Mouse (Mus musculus): ENCODE results near the gene Arl5a. TPM values are rescaled to one million over a fixed set of nuclear protein-coding genes. Genes with fewer than 3 reads are reported as not detected.

Gene Arl5a
- polyA plus RNA-seq, 1 experiment from 2014 or later: 22.3 TPM

DNA sequence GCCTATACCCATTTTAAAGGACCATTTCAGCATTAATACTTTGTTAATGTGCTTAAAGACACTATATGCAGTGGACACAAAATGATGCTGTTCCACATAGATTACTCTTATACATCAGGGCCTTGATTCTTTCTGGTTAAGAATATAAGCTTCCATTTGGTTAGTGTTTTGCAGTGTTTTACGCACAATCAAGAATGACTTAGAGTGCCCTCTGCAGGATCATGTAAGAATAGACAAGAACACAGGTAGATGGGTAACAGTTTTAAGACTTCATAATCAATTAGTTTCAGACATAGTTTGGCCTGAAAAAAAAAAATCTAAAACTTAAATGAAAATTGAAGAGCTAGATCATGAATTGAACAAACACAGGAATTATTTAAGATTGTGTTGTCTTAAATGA lies 18.2 kb downstream of the Arl5a start:
- Histone ChIP-seq H3K27ac (ENCODE audit: low read length) (no peak overlapping the region), H3K36me3 (ENCODE audit: control insufficient read depth, insufficient read depth) (peaks cover 52% of the 10 kb centered on the region), H3K4me2 (ENCODE audit: low read depth, low read length) (no peak overlapping the region), H3K9ac (ENCODE audit: low read depth, low read length) (no peak overlapping the region), H3K27me3 (ENCODE audit: control insufficient read depth, insufficient read depth, low read depth, low read length) (no peaks in the 10 kb centered on the region), H3K4me1 (ENCODE audit: control insufficient read depth, low read depth, low read length) (no peaks in the 10 kb centered on the region), H3K9me3 (replicated peaks; ENCODE audit: control insufficient read depth, low read length) (peaks cover 13% of the 10 kb centered on the region), H3K4me3 (ENCODE audit: low read depth, low read length) (no peak overlapping the region)
- WGBS (ENCODE audit: insufficient replicate concordance): 68% methylated on average over 1 of the region's 1 CpGs
- ATAC-seq (ENCODE audit: low read depth): no peak

DNA sequence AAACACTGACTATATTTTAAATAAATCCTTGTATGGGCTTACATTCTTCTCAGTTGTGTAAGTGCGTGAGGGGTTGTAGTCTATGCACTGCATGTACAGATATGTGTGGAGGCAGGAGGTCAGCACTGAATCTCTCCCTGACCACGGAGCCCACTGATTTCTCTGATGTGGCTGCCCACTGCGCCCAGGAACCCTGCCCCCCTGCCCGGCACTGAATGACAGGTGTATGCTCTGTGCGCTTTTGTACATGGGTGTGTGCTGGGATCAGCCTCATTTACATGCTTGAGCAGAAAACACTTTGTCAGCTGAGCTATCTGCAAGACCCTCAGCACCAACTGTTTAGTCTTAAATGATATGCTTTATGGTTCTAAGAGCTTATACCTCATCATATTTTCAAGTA lies 19.5 kb downstream of the Arl5a start:
- H3K4me2 ChIP-seq (ENCODE audit: low read depth, low read length): no peak overlapping the region
- no peak overlapping the region for H3K27ac ChIP-seq (ENCODE audit: low read length)
- no peaks in the 10 kb centered on the region for H3K4me1 ChIP-seq (ENCODE audit: control insufficient read depth, low read depth, low read length)
- H3K36me3 ChIP-seq (ENCODE audit: control insufficient read depth, insufficient read depth): peaks cover 40% of the 10 kb centered on the region
- no peak overlapping the region for H3K9ac ChIP-seq (ENCODE audit: low read depth, low read length)
- ATAC-seq (ENCODE audit: low read depth): no peak
- H3K27me3 ChIP-seq (ENCODE audit: control insufficient read depth, insufficient read depth, low read depth, low read length): no peaks in the 10 kb centered on the region
- peaks cover 7% of the 10 kb centered on the region for H3K9me3 ChIP-seq (replicated peaks; ENCODE audit: control insufficient read depth, low read length)
- 85% methylated on average over 5 of the region's 5 CpGs for WGBS (ENCODE audit: insufficient replicate concordance)
- H3K4me3 ChIP-seq (ENCODE audit: low read depth, low read length): no peak overlapping the region

DNA sequence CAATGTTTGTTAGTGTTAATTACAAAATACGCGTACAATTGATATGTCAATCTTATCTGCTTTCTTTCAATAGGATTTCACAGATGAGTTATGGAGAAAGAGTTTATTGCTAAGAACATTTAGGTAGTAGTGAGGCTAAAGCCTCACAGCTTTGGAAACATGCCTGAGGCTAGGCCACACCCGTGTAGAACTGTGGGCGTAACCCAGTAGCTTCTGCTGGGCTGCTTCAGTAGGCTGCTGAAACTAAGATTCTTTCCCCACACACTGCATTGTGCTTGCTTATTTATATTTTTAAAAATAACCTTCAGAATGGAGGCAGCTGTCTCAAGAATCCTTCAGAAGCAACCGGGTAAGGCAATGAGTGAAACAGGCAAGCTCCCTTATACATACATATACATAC lies 30.2 kb downstream of the Arl5a start:
- Histone ChIP-seq H3K9ac (ENCODE audit: low read depth, low read length) (no peak overlapping the region), H3K27ac (ENCODE audit: low read length) (no peak overlapping the region), H3K36me3 (ENCODE audit: control insufficient read depth, insufficient read depth) (no peaks in the 10 kb centered on the region; the same call in none of the 2 replicates), H3K4me3 (ENCODE audit: low read depth, low read length) (no peak overlapping the region), H3K4me1 (ENCODE audit: control insufficient read depth, low read depth, low read length) (no peaks in the 10 kb centered on the region), H3K4me2 (ENCODE audit: low read depth, low read length) (no peak overlapping the region), H3K27me3 (ENCODE audit: control insufficient read depth, insufficient read depth, low read depth, low read length) (no peaks in the 10 kb centered on the region), H3K9me3 (replicated peaks; ENCODE audit: control insufficient read depth, low read length) (no peaks in the 10 kb centered on the region)
- ATAC-seq (ENCODE audit: low read depth): no peak
- WGBS (ENCODE audit: insufficient replicate concordance): 66% methylated on average over 5 of the region's 5 CpGs

DNA sequence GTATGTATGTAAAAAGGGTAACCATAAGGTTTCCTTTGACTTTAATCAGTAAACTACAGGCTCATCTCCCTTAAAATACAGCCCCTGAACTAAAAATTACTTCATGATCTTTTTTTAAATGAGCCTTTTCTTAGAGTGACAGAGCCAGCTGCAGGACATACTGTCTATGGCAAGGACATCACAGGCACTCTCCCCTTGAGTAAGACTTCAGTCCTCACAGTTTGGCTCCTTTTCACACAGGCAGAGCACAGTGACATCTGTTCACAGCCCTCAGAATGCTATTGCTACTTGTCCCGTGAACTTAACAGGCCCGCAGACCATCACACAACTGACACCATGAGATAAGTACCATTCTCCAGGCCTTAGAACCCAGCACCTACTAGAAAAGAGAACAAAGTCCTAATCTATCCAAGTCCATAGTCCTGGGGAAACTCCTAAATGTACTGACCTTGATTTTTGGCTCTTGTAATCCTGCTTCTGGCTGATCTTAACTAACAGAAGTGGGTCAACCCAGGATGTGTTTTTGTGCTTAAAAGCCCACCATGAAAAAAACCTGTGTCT lies 34.2 kb downstream of the Arl5a start:
- H3K27ac ChIP-seq (ENCODE audit: low read length): no peak overlapping the region
- ATAC-seq (ENCODE audit: low read depth): no peak
- no peaks in the 10 kb centered on the region for H3K9me3 ChIP-seq (replicated peaks; ENCODE audit: control insufficient read depth, low read length)
- H3K9ac ChIP-seq (ENCODE audit: low read depth, low read length): no peak overlapping the region
- no peaks in the 10 kb centered on the region; the same call in 1 of the 2 replicates for H3K4me1 ChIP-seq (ENCODE audit: control insufficient read depth, low read depth, low read length)
- 46% methylated on average over 2 of the region's 2 CpGs for WGBS (ENCODE audit: insufficient replicate concordance)
- H3K27me3 ChIP-seq (ENCODE audit: control insufficient read depth, insufficient read depth, low read depth, low read length): no peaks in the 10 kb centered on the region
- no peaks in the 10 kb centered on the region for H3K36me3 ChIP-seq (ENCODE audit: control insufficient read depth, insufficient read depth)
- H3K4me3 ChIP-seq (ENCODE audit: low read depth, low read length): no peak overlapping the region
- no peak overlapping the region for H3K4me2 ChIP-seq (ENCODE audit: low read depth, low read length)

- Histone ChIP-seq H3K9ac (ENCODE audit: low read depth, low read length) (no peak overlapping the region), H3K36me3 (ENCODE audit: control insufficient read depth, insufficient read depth) (no peaks in the 10 kb centered on the region), H3K4me1 (ENCODE audit: control insufficient read depth, low read depth, low read length) (no peaks in the 10 kb centered on the region; the same call in 1 of the 2 replicates), H3K4me2 (ENCODE audit: low read depth, low read length) (no peak overlapping the region), H3K27me3 (ENCODE audit: control insufficient read depth, insufficient read depth, low read depth, low read length) (no peaks in the 10 kb centered on the region), H3K4me3 (ENCODE audit: low read depth, low read length) (no peak overlapping the region), H3K9me3 (replicated peaks; ENCODE audit: control insufficient read depth, low read length) (no peaks in the 10 kb centered on the region), H3K27ac (ENCODE audit: low read length) (no peak overlapping the region)
- ATAC-seq (ENCODE audit: low read depth): no peak
- WGBS (ENCODE audit: insufficient replicate concordance): 63% methylated on average over 3 of the region's 3 CpGs
Measured at GRCm38 (mm10) chr2:52389975-52390374, 34.7 kb downstream of the Arl5a start.

DNA sequence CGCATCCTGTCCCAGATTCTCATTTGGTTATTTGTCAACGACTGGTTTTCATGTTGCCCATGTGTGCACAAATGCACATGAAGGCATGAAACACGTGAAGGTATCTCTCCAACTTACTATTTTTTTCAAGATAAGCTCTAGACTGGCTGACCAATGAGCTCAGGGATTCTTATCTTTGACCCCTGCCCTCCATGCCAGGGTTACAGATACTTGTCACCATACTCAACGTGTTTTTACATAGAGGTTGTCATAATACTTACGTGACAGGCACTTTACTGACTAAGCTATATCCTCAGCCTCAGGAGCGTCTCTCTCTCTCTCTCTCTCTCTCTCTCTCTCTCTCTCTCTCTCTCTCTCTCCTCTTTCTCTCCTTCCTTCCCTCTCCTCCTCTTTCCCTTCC lies 38.2 kb downstream of the Arl5a start:
- no peak for ATAC-seq (ENCODE audit: low read depth)
- Histone ChIP-seq H3K9ac (ENCODE audit: low read depth, low read length) (no peak overlapping the region), H3K4me1 (ENCODE audit: control insufficient read depth, low read depth, low read length) (no peaks in the 10 kb centered on the region; the same call in 1 of the 2 replicates), H3K4me3 (ENCODE audit: low read depth, low read length) (no peak overlapping the region), H3K27ac (ENCODE audit: low read length) (no peak overlapping the region), H3K9me3 (replicated peaks; ENCODE audit: control insufficient read depth, low read length) (no peaks in the 10 kb centered on the region), H3K27me3 (ENCODE audit: control insufficient read depth, insufficient read depth, low read depth, low read length) (no peaks in the 10 kb centered on the region), H3K4me2 (ENCODE audit: low read depth, low read length) (no peak overlapping the region), H3K36me3 (ENCODE audit: control insufficient read depth, insufficient read depth) (no peaks in the 10 kb centered on the region)
- 51% methylated on average over 6 of the region's 6 CpGs for WGBS (ENCODE audit: insufficient replicate concordance)

DNA sequence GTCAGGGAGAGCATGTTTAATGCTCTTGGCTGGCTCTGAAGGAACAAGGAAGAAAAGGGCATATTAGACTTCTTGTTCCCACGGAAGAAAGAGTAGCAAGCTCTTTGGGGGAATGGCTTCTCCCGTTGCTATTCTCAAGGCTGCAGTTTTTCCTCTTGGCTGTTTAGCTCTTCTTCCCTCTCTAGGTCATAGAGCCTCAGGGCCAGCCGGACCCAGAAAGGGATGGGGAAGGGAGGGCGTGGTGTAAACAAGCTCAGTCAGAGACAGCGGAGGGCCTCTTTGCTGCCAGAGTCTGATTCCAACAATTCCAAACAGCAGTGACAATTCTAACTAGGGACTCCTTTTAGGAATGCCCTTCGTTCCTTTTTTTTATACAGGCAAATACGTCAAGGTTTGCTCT lies 38.7 kb downstream of the Arl5a start:
- H3K9ac ChIP-seq (ENCODE audit: low read depth, low read length): no peak overlapping the region
- H3K27ac ChIP-seq (ENCODE audit: low read length): no peak overlapping the region
- H3K27me3 ChIP-seq (ENCODE audit: control insufficient read depth, insufficient read depth, low read depth, low read length): no peaks in the 10 kb centered on the region
- H3K4me2 ChIP-seq (ENCODE audit: low read depth, low read length): no peak overlapping the region
- H3K9me3 ChIP-seq (replicated peaks; ENCODE audit: control insufficient read depth, low read length): no peaks in the 10 kb centered on the region
- no peaks in the 10 kb centered on the region; the same call in 1 of the 2 replicates for H3K4me1 ChIP-seq (ENCODE audit: control insufficient read depth, low read depth, low read length)
- no peak for ATAC-seq (ENCODE audit: low read depth)
- WGBS (ENCODE audit: insufficient replicate concordance): 31% methylated on average over 7 of the region's 7 CpGs
- H3K4me3 ChIP-seq (ENCODE audit: low read depth, low read length): no peak overlapping the region
- H3K36me3 ChIP-seq (ENCODE audit: control insufficient read depth, insufficient read depth): no peaks in the 10 kb centered on the region

GRCm38 (mm10) chr2:52378848-52379261 lies 45.8 kb downstream of the Arl5a start:
- 33% methylated on average over 10 of the region's 10 CpGs for WGBS (ENCODE audit: insufficient replicate concordance)
- H3K27me3 ChIP-seq (ENCODE audit: control insufficient read depth, insufficient read depth, low read depth, low read length): no peaks in the 10 kb centered on the region
- H3K4me2 ChIP-seq (ENCODE audit: low read depth, low read length): peak overlapping the region; percentile 48
- peak overlapping the region; percentile 20 for H3K4me3 ChIP-seq (ENCODE audit: low read depth, low read length)
- H3K9me3 ChIP-seq (replicated peaks; ENCODE audit: control insufficient read depth, low read length): no peaks in the 10 kb centered on the region
- H3K36me3 ChIP-seq (ENCODE audit: control insufficient read depth, insufficient read depth): no peaks in the 10 kb centered on the region
- H3K4me1 ChIP-seq (ENCODE audit: control insufficient read depth, low read depth, low read length): no peaks in the 10 kb centered on the region
- no peak overlapping the region for H3K27ac ChIP-seq (ENCODE audit: low read length)
- ATAC-seq (ENCODE audit: low read depth): peak; percentile 77
- H3K9ac ChIP-seq (ENCODE audit: low read depth, low read length): no peak overlapping the region

DNA sequence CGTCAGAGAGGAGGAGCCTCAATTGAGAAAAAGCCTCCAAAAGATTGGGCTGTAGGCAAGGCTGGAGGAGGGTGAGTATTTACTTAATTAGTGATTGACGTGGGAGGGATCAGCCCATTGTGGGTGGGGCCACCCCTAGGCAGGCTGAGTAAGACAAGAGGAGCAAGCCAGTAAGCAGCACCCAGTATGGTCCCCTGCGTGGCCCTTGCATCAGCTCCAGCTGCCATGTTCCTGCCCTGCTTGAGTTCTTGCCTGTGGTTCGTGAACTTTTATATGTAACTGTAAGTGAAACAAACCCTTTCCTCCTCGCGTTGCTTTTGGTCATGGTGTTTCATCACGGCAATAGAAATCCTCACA lies 46.3 kb downstream of the Arl5a start, which contains the start of gene Neb:
Neb (minus strand) TSS at position 27 of the 357 bp plus-strand sequence.
- H3K27me3 ChIP-seq (ENCODE audit: control insufficient read depth, insufficient read depth, low read depth, low read length): no peaks in the 10 kb centered on the region
- H3K36me3 ChIP-seq (ENCODE audit: control insufficient read depth, insufficient read depth): no peaks in the 10 kb centered on the region
- peak within 1 kb of the TSS; percentile 48 for H3K4me2 ChIP-seq (ENCODE audit: low read depth, low read length)
- peak; percentile 91 for ATAC-seq (ENCODE audit: low read depth)
- H3K4me1 ChIP-seq (ENCODE audit: control insufficient read depth, low read depth, low read length): no peaks in the 10 kb centered on the region
- peak within 1 kb of the TSS; percentile 20 for H3K4me3 ChIP-seq (ENCODE audit: low read depth, low read length)
- no peak within 1 kb of the TSS for H3K9ac ChIP-seq (ENCODE audit: low read depth, low read length)
- H3K27ac ChIP-seq (ENCODE audit: low read length): no peak within 1 kb of the TSS
- H3K9me3 ChIP-seq (replicated peaks; ENCODE audit: control insufficient read depth, low read length): no peaks in the 10 kb centered on the region
- WGBS (ENCODE audit: insufficient replicate concordance): 31% methylated on average over 7 of the region's 7 CpGs
